Mouse (Mus musculus) lung, embryonic 14.5 days (tissue): ENCODE results near the gene Mgat5b. TPM values are rescaled to one million over a fixed set of nuclear protein-coding genes. Genes with fewer than 3 reads are reported as not detected.

Experiments
- ATAC-seq: fragments of 200-750 bp; cut with Nextera tagmentation; 2 replicates; pipeline ENCODE4 v1.8.0; 2017; ENCODE audit warnings: mild to moderate bottlenecking, moderate TSS enrichment, moderate library complexity; ENCODE audit not compliant: insufficient read depth
- DNase-seq: peaks from one replicate; pipeline ENCODE4 v3.0.0-alpha.2; 2015
- H3K27ac ChIP-seq: fragments of 300-500 bp; sonication (generic); 2 replicates; pipeline ENCODE4 v1.5.1; 2014; ENCODE audit warnings: low read depth, mild to moderate bottlenecking, moderate library complexity
- H3K27me3 ChIP-seq: fragments of 300-500 bp; sonication (generic); 2 replicates; pipeline ENCODE4 v1.6.1; 2014; ENCODE audit warnings: low read length, control low read depth; ENCODE audit not compliant: insufficient read depth
- H3K36me3 ChIP-seq: fragments of 300-500 bp; sonication (generic); 2 replicates; pipeline ENCODE4 v1.6.1; 2014; ENCODE audit warnings: control low read depth; ENCODE audit not compliant: insufficient read depth
- H3K4me1 ChIP-seq: fragments of 300-500 bp; sonication (generic); 2 replicates; pipeline ENCODE4 v1.6.1; 2014; ENCODE audit warnings: antibody characterized with exemption, control low read depth; ENCODE audit not compliant: insufficient read depth
- H3K4me2 ChIP-seq: fragments of 300-500 bp; sonication (generic); 2 replicates; pipeline ENCODE4 v1.6.1; 2014; ENCODE audit warnings: mild to moderate bottlenecking
- H3K4me3 ChIP-seq: fragments of 300-500 bp; sonication (generic); 2 replicates; pipeline ENCODE4 v1.5.1; 2014; ENCODE audit warnings: low read depth, low read length
- H3K9ac ChIP-seq: fragments of 300-500 bp; sonication (generic); 2 replicates; pipeline ENCODE4 v1.6.1; 2014
- H3K9me3 ChIP-seq: fragments of 300-500 bp; sonication (generic); 2 replicates; pipeline ENCODE4 v1.6.1; 2016; ENCODE audit warnings: low read depth, low read length, control low read depth
- CTCF ChIP-seq: IDR thresholded peaks from 2 replicates; pipeline ENCODE4 v1.5.1; 2016; ENCODE audit warnings: antibody characterized with exemption, low read depth
- WGBS: fragments of 180-500 bp; shearing (Covaris S2); extraction: QIAGEN DNeasy Blood & Tissue Kit; methylation state at CpG from one replicate; pipeline ENCODE4 v1.1.7; 2014; 5-methylcytosine and 5-hydroxymethylcytosine counted together
- polyA plus RNA-seq: library from polyadenylated mRNA; unstranded; fragments of >200 nt; fragmentation: Nextera tagmentation; extraction: Ambion mirVana; gene quantifications from 2 replicates; pipeline ENCODE4 v1.2.1, GENCODE M21; 2014

Mgat5b gene
- polyA plus RNA-seq, 1 experiment from 2014 or later: 0.59 TPM

- H3K4me1 ChIP-seq: 0 out of 2 replicates have a peak, but pooled peaks cover 3% of the 10 kb centered on the region
- DNase-seq: no peak
- H3K27ac ChIP-seq: no peak overlapping the region
- no peak overlapping the region for H3K9ac ChIP-seq
- no peak for TF ChIP-seq CTCF
- WGBS: 30% methylated on average over 4 of the region's 4 CpGs
- no peak overlapping the region for H3K4me3 ChIP-seq
- no peaks in the 10 kb centered on the region for H3K9me3 ChIP-seq
- H3K4me2 ChIP-seq: no peak overlapping the region
- no peaks in the 10 kb centered on the region for H3K27me3 ChIP-seq
- no peak for ATAC-seq
- no peaks in the 10 kb centered on the region for H3K36me3 ChIP-seq
These were observed 98.8 kb downstream of the Mgat5b start for GRCm38 (mm10) chr11:117017462-117017861.

GRCm38 (mm10) chr11:117018410-117018809, 99.7 kb downstream of the Mgat5b start:
- Histone ChIP-seq H3K4me3 (no peak overlapping the region), H3K4me1 (0 out of 2 replicates have a peak, but pooled peaks cover 3% of the 10 kb centered on the region), H3K9ac (no peak overlapping the region), H3K9me3 (0 out of 2 replicates have a peak, but pooled peaks cover 2% of the 10 kb centered on the region), H3K27ac (no peak overlapping the region), H3K4me2 (peak overlapping the region; percentile 36), H3K27me3 (no peaks in the 10 kb centered on the region), H3K36me3 (no peaks in the 10 kb centered on the region)
- WGBS: 2% methylated on average over 8 of the region's 8 CpGs
- TF ChIP-seq CTCF: peak; percentile 91
- peak; percentile 96 for DNase-seq
- ATAC-seq: peak; percentile 75

- ATAC-seq (no peak), DNase-seq (no peak)
- WGBS: 76% methylated on average over 2 of the region's 2 CpGs
- H3K27ac ChIP-seq: no peak overlapping the region
- H3K4me1 ChIP-seq: 0 out of 2 replicates have a peak, but pooled peaks cover 3% of the 10 kb centered on the region
- H3K27me3 ChIP-seq: no peaks in the 10 kb centered on the region
- H3K4me3 ChIP-seq: no peak overlapping the region
- H3K9me3 ChIP-seq: 0 out of 2 replicates have a peak, but pooled peaks cover 7% of the 10 kb centered on the region
- no peaks in the 10 kb centered on the region for H3K36me3 ChIP-seq
- no peak overlapping the region for H3K9ac ChIP-seq
- H3K4me2 ChIP-seq: no peak overlapping the region
- TF ChIP-seq CTCF: no peak
These were observed 102.4 kb downstream of the Mgat5b start for GRCm38 (mm10) chr11:117021026-117021425.

GRCm38 (mm10) chr11:117023537-117023936, 104.9 kb downstream of the Mgat5b start:
- Histone ChIP-seq H3K4me3 (no peak overlapping the region), H3K4me2 (no peak overlapping the region), H3K27me3 (no peaks in the 10 kb centered on the region), H3K9ac (no peak overlapping the region), H3K36me3 (no peaks in the 10 kb centered on the region), H3K9me3 (0 out of 2 replicates have a peak, but pooled peaks cover 7% of the 10 kb centered on the region), H3K27ac (no peak overlapping the region), H3K4me1 (no peaks in the 10 kb centered on the region)
- peak; percentile 53 for TF ChIP-seq CTCF
- WGBS: 89% methylated on average over 3 of the region's 3 CpGs
- ATAC-seq (no peak), DNase-seq (no peak)

- H3K9ac ChIP-seq: no peak overlapping the region
- DNase-seq (no peak), ATAC-seq (no peak)
- H3K4me2 ChIP-seq: no peak overlapping the region
- H3K4me3 ChIP-seq: no peak overlapping the region
- 33% methylated on average over 10 of the region's 10 CpGs for WGBS
- H3K9me3 ChIP-seq: 0 out of 2 replicates have a peak, but pooled peaks cover 7% of the 10 kb centered on the region
- no peaks in the 10 kb centered on the region for H3K27me3 ChIP-seq
- no peak overlapping the region for H3K27ac ChIP-seq
- H3K4me1 ChIP-seq: no peaks in the 10 kb centered on the region
- no peaks in the 10 kb centered on the region for H3K36me3 ChIP-seq
- no peak for TF ChIP-seq CTCF
These were observed 109.0 kb downstream of the Mgat5b start for GRCm38 (mm10) chr11:117027681-117028080.

- H3K27me3 ChIP-seq: no peaks in the 10 kb centered on the region
- H3K27ac ChIP-seq: no peak overlapping the region
- H3K4me1 ChIP-seq: no peaks in the 10 kb centered on the region
- no peaks in the 10 kb centered on the region for H3K9me3 ChIP-seq
- no peak for TF ChIP-seq CTCF
- H3K36me3 ChIP-seq: no peaks in the 10 kb centered on the region
- WGBS: 65% methylated on average over 19 of the region's 19 CpGs
- no peak for ATAC-seq
- no peak overlapping the region for H3K4me3 ChIP-seq
- no peak overlapping the region for H3K4me2 ChIP-seq
- no peak for DNase-seq
- no peak overlapping the region for H3K9ac ChIP-seq
These were observed 110.4 kb downstream of the Mgat5b start for GRCm38 (mm10) chr11:117028861-117029568.

GRCm38 (mm10) chr11:117029569-117029955, 110.9 kb downstream of the Mgat5b start:
- ATAC-seq (no peak), DNase-seq (no peak)
- Histone ChIP-seq H3K9ac (no peak overlapping the region), H3K27ac (no peak overlapping the region), H3K4me2 (no peak overlapping the region), H3K27me3 (no peaks in the 10 kb centered on the region), H3K4me3 (no peak overlapping the region), H3K4me1 (no peaks in the 10 kb centered on the region), H3K9me3 (no peaks in the 10 kb centered on the region), H3K36me3 (no peaks in the 10 kb centered on the region)
- WGBS: 87% methylated on average over 3 of the region's 3 CpGs
- no peak for TF ChIP-seq CTCF
